Mouse (Mus musculus) heart, adult 2 months (tissue): ENCODE results near the gene Mta2.

Experiments
- CTCF ChIP-seq: fragments of 200-600 bp; IDR thresholded peaks from 2 replicates; pipeline ENCODE4 v1.8.1; 2022; ENCODE audit warnings: antibody characterized with exemption, mild to moderate bottlenecking, moderate library complexity
- EP300 ChIP-seq: fragments of 200-500 bp; IDR thresholded peaks from 2 replicates; pipeline ENCODE4 v1.6.1; 2011; ENCODE audit warnings: low read depth, low read length, control low read depth; ENCODE audit not compliant: insufficient read depth

GRCm38 (mm10) chr19:8965075-8965474 is 23.4 kb downstream of the Mta2 start:
- TF ChIP-seq EP300 = no peak
- TF ChIP-seq CTCF = no peak
